Comparison of ENCODE assay signal across 18 mouse cellular contexts in genomic region chr2:75643950-75644349, GRCm38 (mm10). TPM values are rescaled to one million over a fixed set of nuclear protein-coding genes. Genes with fewer than 3 reads are reported as not detected.
A peak's percentile ranks its signal among the peaks of the same experiment; 100 is the strongest.
DNase-seq lines count a peak whose midpoint lies in the region; ATAC-seq and TF ChIP-seq lines count a peak whose summit lies in the region.
"Had no signal": no experiment of that assay in that cellular context is flagged by ENCODE, and none has a peak within 500 bp of the region (broad histone marks: within the 10 kb centered on the region; RNA-seq: fewer than 3 reads in every experiment).

No protein-coding gene starts in this region.

- no peak overlapping the region for H3K4me3 ChIP-seq in heart, postnatal 0 days (ENCODE audit: low read depth, low read length)
- H3K4me3 ChIP-seq in lung, embryonic 16.5 days (ENCODE audit: low read length): no peak overlapping the region
- no peak overlapping the region for H3K4me3 ChIP-seq in forebrain, embryonic 13.5 days
- H3K4me3 ChIP-seq: embryonic facial prominence, embryonic 12.5 days; erythroblast, embryonic 14.5 days; forebrain, embryonic 12.5 days; gastrocnemius, adult 2 months; hindbrain, embryonic 13.5 days; kidney, embryonic 15.5 days; limb, embryonic 13.5 days; midbrain, embryonic 12.5 days had no signal

- WGBS in heart, postnatal 0 days: 86% methylated on average over 6 of the region's 6 CpGs
- 77% methylated on average over 6 of the region's 6 CpGs for WGBS in lung, embryonic 16.5 days
- 90% methylated on average over 6 of the region's 6 CpGs for WGBS in forebrain, embryonic 13.5 days

- intact Hi-C loops in heart, postnatal 36 days (cut with DNase I): no loop called here

- ATAC-seq in heart, postnatal 0 days (ENCODE audit: insufficient read depth, low read depth): no peak
- ATAC-seq in lung, embryonic 16.5 days (ENCODE audit: low read depth): peak; percentile 17; the same call in 1 of the 2 replicates
- no peak for ATAC-seq in forebrain, embryonic 13.5 days
- no peak for ATAC-seq in granulocyte monocyte progenitor cell, adult 5-6 weeks (replicated peaks; ENCODE audit: poor library complexity, severe bottlenecking)

- H3K4me2 ChIP-seq in heart, postnatal 0 days (ENCODE audit: low read depth, low read length): no peak overlapping the region
- no peak overlapping the region for H3K4me2 ChIP-seq in lung, embryonic 16.5 days (ENCODE audit: low read depth, low read length)
- H3K4me2 ChIP-seq in forebrain, embryonic 13.5 days: no peak overlapping the region
- H3K4me2 ChIP-seq: embryonic facial prominence, embryonic 12.5 days; forebrain, embryonic 12.5 days; hindbrain, embryonic 13.5 days; kidney, embryonic 15.5 days; limb, embryonic 13.5 days; midbrain, embryonic 12.5 days had no signal

- peak overlapping the region; percentile 87 for H3K27ac ChIP-seq in heart, postnatal 0 days (ENCODE audit: low read depth)
- no peak overlapping the region; the same call in 1 of the 2 replicates for H3K27ac ChIP-seq in lung, embryonic 16.5 days (ENCODE audit: low read length)
- no peak overlapping the region for H3K27ac ChIP-seq in forebrain, embryonic 13.5 days
- H3K27ac ChIP-seq: embryonic facial prominence, embryonic 12.5 days; forebrain, embryonic 12.5 days; hindbrain, embryonic 13.5 days; midbrain, embryonic 12.5 days had no signal

- no peaks in the 10 kb centered on the region for H3K27me3 ChIP-seq in heart, postnatal 0 days (ENCODE audit: control insufficient read depth, insufficient read depth, low read length)
- H3K27me3 ChIP-seq in lung, embryonic 16.5 days (ENCODE audit: control insufficient read depth, insufficient read depth, low read depth, low read length): no peaks in the 10 kb centered on the region
- H3K27me3 ChIP-seq in forebrain, embryonic 13.5 days: no peaks in the 10 kb centered on the region
- H3K27me3 ChIP-seq: embryonic facial prominence, embryonic 12.5 days; forebrain, embryonic 12.5 days; hindbrain, embryonic 13.5 days; kidney, embryonic 15.5 days; limb, embryonic 13.5 days; midbrain, embryonic 12.5 days had no signal

- peak; percentile 53 for DNase-seq in adrenal gland, adult 2 months
- no peak for DNase-seq in adrenal gland, adult 8-10 months
- no peak for DNase-seq in heart, postnatal 0 days (ENCODE audit: low spot score)
- no peak for DNase-seq in heart, postnatal 36 days
- DNase-seq in lung, postnatal 10 days: no peak
- DNase-seq: cerebellum, adult 18-20 months; cerebellum, postnatal 14 days had no signal

- peaks cover 5% of the 10 kb centered on the region; the same call in 1 of the 2 replicates for H3K9me3 ChIP-seq in heart, postnatal 0 days (replicated peaks; ENCODE audit: control insufficient read depth, low read length)
- H3K9me3 ChIP-seq in lung, embryonic 16.5 days (ENCODE audit: control insufficient read depth, low read length): no peaks in the 10 kb centered on the region
- H3K9me3 ChIP-seq in forebrain, embryonic 13.5 days (replicated peaks): no peaks in the 10 kb centered on the region
- H3K9me3 ChIP-seq: embryonic facial prominence, embryonic 12.5 days; forebrain, embryonic 12.5 days; hindbrain, embryonic 13.5 days; kidney, embryonic 15.5 days; midbrain, embryonic 12.5 days had no signal

- peaks cover 11% of the 10 kb centered on the region for H3K4me1 ChIP-seq in heart, postnatal 0 days (ENCODE audit: control insufficient read depth, insufficient read depth)
- H3K4me1 ChIP-seq in lung, embryonic 16.5 days (replicated peaks; ENCODE audit: control insufficient read depth, insufficient read depth, low read length): peaks cover 11% of the 10 kb centered on the region
- no peaks in the 10 kb centered on the region for H3K4me1 ChIP-seq in forebrain, embryonic 13.5 days
- H3K4me1 ChIP-seq: forebrain, embryonic 12.5 days; hindbrain, embryonic 13.5 days; midbrain, embryonic 12.5 days had no signal

- H3K36me3 ChIP-seq in heart, postnatal 0 days (replicated peaks; ENCODE audit: control insufficient read depth, insufficient read depth, low read length): no peaks in the 10 kb centered on the region
- H3K36me3 ChIP-seq in lung, embryonic 16.5 days (ENCODE audit: control insufficient read depth, insufficient read depth, low read length): no peaks in the 10 kb centered on the region
- H3K36me3 ChIP-seq in forebrain, embryonic 13.5 days (ENCODE audit: poor library complexity, severe bottlenecking): no peaks in the 10 kb centered on the region
- H3K36me3 ChIP-seq: embryonic facial prominence, embryonic 12.5 days; forebrain, embryonic 12.5 days; hindbrain, embryonic 13.5 days; kidney, embryonic 15.5 days; limb, embryonic 13.5 days; midbrain, embryonic 12.5 days had no signal

- TF ChIP-seq CTCF in heart, postnatal 0 days (IDR thresholded peaks at IDR 0.05; ENCODE audit: low read depth): no peak

- no peak for TF ChIP-seq EP300 in heart, postnatal 0 days (IDR thresholded peaks at IDR 0.05; ENCODE audit: low read depth)

- H3K9ac ChIP-seq in heart, postnatal 0 days (replicated peaks; ENCODE audit: low read depth, low read length): no peak overlapping the region
- H3K9ac ChIP-seq in lung, embryonic 16.5 days (ENCODE audit: low read length): no peak overlapping the region
- H3K9ac ChIP-seq in forebrain, embryonic 13.5 days: no peak overlapping the region
- H3K9ac ChIP-seq: embryonic facial prominence, embryonic 12.5 days; forebrain, embryonic 12.5 days; hindbrain, embryonic 13.5 days; kidney, embryonic 15.5 days; limb, embryonic 13.5 days; midbrain, embryonic 12.5 days had no signal

RNA-seq across cellular contexts. Expression of gene Hnrnpa3, which starts 15.1 kb away (rescaled TPM):
- 100 to 1,000 TPM; 311 to 403 TPM for total RNA-seq in adrenal gland, adult 2 months (2021)
- polyA plus RNA-seq in adrenal gland, adult 2 months (2012; rRNA removed): 3.7 and 3.8 TPM in 2 replicates
- 100 to 1,000 TPM; 269 to 378 (median 343) TPM for total RNA-seq in adrenal gland, adult 8-10 months (2022)
- total RNA-seq in heart, postnatal 0 days (2014; rRNA removed; ENCODE audit: low replicate concordance): 26.0 and 33.9 TPM in 2 replicates
- polyA plus RNA-seq in heart, postnatal 0 days (2015; fragmentation: Nextera tagmentation; extraction: Ambion mirVana): 93.6 and 102 TPM in 2 replicates
- 100 to 1,000 TPM; 137 to 165 TPM for total RNA-seq in heart, postnatal 36 days (2021)
- polyA plus RNA-seq in lung, embryonic 16.5 days (2015; fragmentation: Nextera tagmentation; extraction: Ambion mirVana): 298 and 346 TPM in 2 replicates
- polyA plus RNA-seq in forebrain, embryonic 13.5 days (2015; fragmentation: Nextera tagmentation; extraction: Ambion mirVana): 354 and 365 TPM in 2 replicates
- 734 and 909 TPM in 2 replicates for total RNA-seq in granulocyte monocyte progenitor cell, adult 5-6 weeks (2014; fragmentation: Nextera tagmentation)
- total RNA-seq in granulocyte monocyte progenitor cell, adult 5-6 weeks (2017): 363 and 370 TPM in 2 replicates
